Mouse (Mus musculus) forebrain, embryonic 15.5 days (tissue): ENCODE measurements at regions not wholly inside any gene's neighbourhood (a gene's known extent, or its start where the extent isn't known, plus 50 kb on each side); places are given as distances from the start of the nearest gene placed in this dataset.
"Not testable (repeated sequence)": the region's sequence is repeated elsewhere in the genome, so short reads cannot be mapped to it uniquely, and the experiment has no call there.

Source experiments
- ATAC-seq: fragments of 200-750 bp; cut with Nextera tagmentation; replicated peaks from 2 replicates; pipeline ENCODE4 v1.8.0; 2017; ENCODE audit warnings: mild to moderate bottlenecking, moderate TSS enrichment, moderate library complexity
- H3K27ac ChIP-seq: fragments of 300-500 bp; sonication (generic); replicated peaks from 2 replicates; pipeline ENCODE4 v1.5.1; 2015; ENCODE audit warnings: mild to moderate bottlenecking, inconsistent platforms
- H3K27me3 ChIP-seq: fragments of 300-500 bp; sonication (generic); 2 replicates; pipeline ENCODE4 v1.6.1; 2015; ENCODE audit warnings: inconsistent platforms
- H3K36me3 ChIP-seq: fragments of 300-500 bp; sonication (generic); 2 replicates; pipeline ENCODE4 v1.6.1; 2015; ENCODE audit warnings: mild to moderate bottlenecking, inconsistent platforms
- H3K4me1 ChIP-seq: fragments of 300-500 bp; sonication (generic); 2 replicates; pipeline ENCODE4 v1.6.1; 2015; ENCODE audit warnings: inconsistent platforms
- H3K4me2 ChIP-seq: fragments of 300-500 bp; sonication (generic); replicated peaks from 2 replicates; pipeline ENCODE4 v1.6.1; 2015; ENCODE audit warnings: mild to moderate bottlenecking, inconsistent platforms
- H3K4me3 ChIP-seq: fragments of 300-500 bp; sonication (generic); 2 replicates; pipeline ENCODE4 v1.5.1; 2015; ENCODE audit warnings: mild to moderate bottlenecking, inconsistent platforms
- H3K9ac ChIP-seq: fragments of 300-500 bp; sonication (generic); replicated peaks from 2 replicates; pipeline ENCODE4 v1.6.1; 2015; ENCODE audit warnings: mild to moderate bottlenecking, inconsistent platforms
- H3K9me3 ChIP-seq: fragments of 300-500 bp; sonication (generic); 2 replicates; pipeline ENCODE4 v1.6.1; 2016; ENCODE audit warnings: inconsistent platforms
- WGBS: fragments of 180-500 bp; shearing (Covaris S2); methylation state at CpG from one replicate; pipeline ENCODE4 v1.1.7; 2015; ENCODE audit warnings: mixed read lengths; 5-methylcytosine and 5-hydroxymethylcytosine counted together

- H3K4me3 ChIP-seq: no peak overlapping the region
- H3K36me3 ChIP-seq: no peaks in the 10 kb centered on the region
- no peaks in the 10 kb centered on the region for H3K27me3 ChIP-seq
- H3K4me1 ChIP-seq: no peaks in the 10 kb centered on the region
- peak overlapping the region; percentile 66 for H3K27ac ChIP-seq
- 27% methylated on average over 2 of the region's 2 CpGs for whole genome bisulfite sequencing
- no peak overlapping the region for H3K9ac ChIP-seq
- peak; percentile 81 for ATAC-seq
- no peak overlapping the region for H3K4me2 ChIP-seq
- no peaks in the 10 kb centered on the region for H3K9me3 ChIP-seq
Observed at GRCm38 (mm10) chr5:40177982-40178748, 422.9 kb upstream of the Hs3st1 start.

DNA sequence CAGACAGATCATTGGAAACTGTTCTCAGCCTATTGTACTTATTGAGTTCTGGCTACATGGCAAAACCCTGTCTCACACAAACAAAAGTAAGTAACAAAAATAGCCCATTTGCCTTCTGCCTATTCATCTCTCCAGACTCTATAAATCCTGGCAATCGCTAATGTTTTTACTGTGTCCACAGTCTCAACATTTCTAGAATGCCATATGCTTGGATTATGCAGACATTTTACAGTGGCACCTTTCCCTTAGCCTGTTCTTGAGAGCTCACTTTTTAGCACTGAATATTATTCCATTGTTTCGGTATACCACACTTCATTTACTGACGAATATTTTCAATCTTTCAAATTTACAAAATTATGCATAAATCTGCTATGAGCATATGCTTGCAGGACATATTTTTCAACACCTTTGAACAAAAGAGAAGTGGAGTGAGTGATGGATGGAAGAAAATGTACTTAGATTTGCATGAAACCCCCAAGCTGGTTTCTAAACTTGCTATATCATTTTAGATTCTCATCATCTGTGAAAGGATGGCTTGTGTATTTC, 381.5 kb upstream of the Hs3st1 start:
- Histone ChIP-seq H3K36me3 (no peaks in the 10 kb centered on the region), H3K4me2 (no peak overlapping the region), H3K27me3 (no peaks in the 10 kb centered on the region), H3K9ac (no peak overlapping the region), H3K4me3 (no peak overlapping the region), H3K4me1 (no peaks in the 10 kb centered on the region), H3K9me3 (no peaks in the 10 kb centered on the region), H3K27ac (peak overlapping the region; percentile 63)
- WGBS: 73% methylated on average over 3 of the region's 3 CpGs
- peak; percentile 98 for ATAC-seq

DNA sequence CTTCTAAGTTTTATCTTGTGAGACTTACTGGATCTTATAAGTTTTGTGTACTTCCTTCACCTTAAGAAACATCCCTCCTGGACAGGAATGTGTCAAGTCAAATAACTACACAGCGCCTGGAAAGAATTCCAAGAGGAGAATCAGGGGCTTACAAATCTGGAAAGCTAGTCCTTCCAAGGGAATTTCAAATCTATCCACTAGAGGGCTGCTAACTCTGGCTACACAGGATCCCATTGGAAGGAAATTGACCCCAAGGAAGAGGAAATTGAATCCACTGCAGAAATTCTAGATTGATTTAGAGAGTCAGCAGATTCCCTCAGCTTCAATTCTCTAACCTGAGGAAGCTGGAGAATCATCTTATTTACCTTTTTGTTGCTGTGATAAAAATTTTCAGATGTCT, 369.1 kb upstream of the Hs3st1 start:
- WGBS: 70% methylated on average over 1 of the region's 1 CpGs
- Histone ChIP-seq H3K27ac (no peak overlapping the region), H3K4me1 (no peaks in the 10 kb centered on the region), H3K9ac (no peak overlapping the region), H3K36me3 (no peaks in the 10 kb centered on the region), H3K4me2 (no peak overlapping the region), H3K27me3 (no peaks in the 10 kb centered on the region), H3K4me3 (no peak overlapping the region), H3K9me3 (no peaks in the 10 kb centered on the region)
- ATAC-seq: no peak

GRCm38 (mm10) chr5:40116849-40117248, 361.6 kb upstream of the Hs3st1 start:
- Histone ChIP-seq H3K27me3 (no peaks in the 10 kb centered on the region), H3K9ac (no peak overlapping the region), H3K36me3 (no peaks in the 10 kb centered on the region), H3K4me1 (no peaks in the 10 kb centered on the region), H3K4me3 (no peak overlapping the region), H3K27ac (no peak overlapping the region), H3K4me2 (no peak overlapping the region), H3K9me3 (no peaks in the 10 kb centered on the region)
- no peak for ATAC-seq

- H3K36me3 ChIP-seq, H3K9me3 ChIP-seq, H3K4me1 ChIP-seq, H3K4me3 ChIP-seq, H3K27me3 ChIP-seq, H3K27ac ChIP-seq, ATAC-seq, H3K9ac ChIP-seq, H3K4me2 ChIP-seq: not testable (repeated sequence)
- 97% methylated on average over 5 of the region's 5 CpGs for WGBS
Observed at GRCm38 (mm10) chr5:40089576-40089975, 334.3 kb upstream of the Hs3st1 start.

DNA sequence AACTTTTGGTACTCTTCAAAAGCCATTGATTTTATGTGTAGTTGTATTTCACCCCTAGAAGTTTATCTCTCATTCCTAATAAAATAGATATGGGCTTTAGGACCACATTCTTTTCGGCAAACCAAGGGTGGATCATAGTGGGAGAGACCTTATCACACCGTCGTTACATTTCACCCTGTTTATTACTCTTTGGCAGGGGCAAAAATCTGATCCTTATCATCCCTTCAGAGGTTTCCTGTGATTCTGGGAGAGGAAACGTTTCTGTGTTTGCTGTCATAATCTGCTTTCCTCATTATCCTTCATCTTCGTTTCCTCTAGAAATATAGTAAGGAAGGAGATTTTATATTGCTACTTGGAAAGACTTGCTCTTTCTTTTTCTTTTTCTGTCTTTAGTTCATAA, 290.0 kb upstream of the Hs3st1 start:
- 87% methylated on average over 5 of the region's 5 CpGs for WGBS
- no peaks in the 10 kb centered on the region for H3K4me1 ChIP-seq
- H3K4me2 ChIP-seq: no peak overlapping the region
- no peak overlapping the region for H3K27ac ChIP-seq
- H3K27me3 ChIP-seq: no peaks in the 10 kb centered on the region
- H3K9me3 ChIP-seq: no peaks in the 10 kb centered on the region
- no peak for ATAC-seq
- H3K9ac ChIP-seq: no peak overlapping the region
- H3K4me3 ChIP-seq: no peak overlapping the region
- H3K36me3 ChIP-seq: no peaks in the 10 kb centered on the region

DNA sequence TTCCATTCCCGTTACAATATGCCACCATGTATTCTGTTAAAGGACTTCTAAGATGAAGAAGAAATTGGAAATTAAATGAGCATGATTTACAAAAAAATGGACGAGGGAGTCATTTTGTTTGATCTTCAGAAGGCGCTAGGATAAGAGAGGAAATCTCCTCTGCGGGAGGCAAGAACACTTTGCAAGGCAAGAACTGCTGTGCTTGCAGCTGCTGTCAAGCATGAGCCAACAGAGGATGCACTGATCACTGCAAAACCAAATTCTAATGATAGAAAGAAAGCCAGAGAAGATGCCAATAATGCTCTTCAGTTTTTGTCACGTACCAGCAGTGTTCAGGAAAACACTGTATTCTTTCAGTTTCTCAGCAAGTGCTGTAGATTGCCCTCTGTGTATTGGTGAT, 279.2 kb upstream of the Hs3st1 start:
- WGBS: 87% methylated on average over 5 of the region's 5 CpGs
- Histone ChIP-seq H3K27me3 (no peaks in the 10 kb centered on the region), H3K9ac (no peak overlapping the region)

DNA sequence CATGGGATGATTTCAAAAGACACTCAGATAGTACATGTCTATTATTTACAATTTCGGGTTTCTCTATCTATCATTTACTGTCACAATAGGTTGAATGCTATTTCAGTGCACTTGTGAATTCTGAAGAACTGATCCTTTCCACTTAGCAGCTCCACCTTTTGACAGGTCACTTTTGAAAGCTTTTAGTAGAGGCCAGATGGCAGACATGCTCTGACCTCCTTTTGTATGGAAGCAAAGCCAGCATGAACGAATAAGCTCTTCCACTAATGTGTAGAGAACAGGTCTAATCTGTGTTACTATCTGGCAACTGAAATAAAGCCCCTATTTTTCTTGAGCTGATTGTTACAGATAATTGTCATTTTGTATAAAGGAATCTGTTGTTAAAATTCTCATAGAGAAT, 278.4 kb upstream of the Hs3st1 start:
- Histone ChIP-seq H3K9me3 (no peaks in the 10 kb centered on the region), H3K4me1 (no peaks in the 10 kb centered on the region), H3K27me3 (no peaks in the 10 kb centered on the region), H3K9ac (no peak overlapping the region), H3K4me2 (no peak overlapping the region), H3K36me3 (no peaks in the 10 kb centered on the region), H3K27ac (no peak overlapping the region), H3K4me3 (no peak overlapping the region)
- ATAC-seq: no peak
- WGBS: 86% methylated on average over 2 of the region's 2 CpGs

More for the DNA sequence above, 279.2 kb upstream of the Hs3st1 start:
- no peak for ATAC-seq
- no peaks in the 10 kb centered on the region for H3K9me3 ChIP-seq
- H3K4me2 ChIP-seq: no peak overlapping the region
- H3K27ac ChIP-seq: no peak overlapping the region
- H3K4me3 ChIP-seq: no peak overlapping the region
- no peaks in the 10 kb centered on the region for H3K36me3 ChIP-seq
- H3K4me1 ChIP-seq: no peaks in the 10 kb centered on the region

- ATAC-seq: no peak
- H3K9ac ChIP-seq: no peak overlapping the region
- no peaks in the 10 kb centered on the region for H3K4me1 ChIP-seq
- no peaks in the 10 kb centered on the region for H3K27me3 ChIP-seq
- WGBS: 79% methylated on average over 6 of the region's 6 CpGs
- H3K4me2 ChIP-seq: no peak overlapping the region
- no peak overlapping the region for H3K27ac ChIP-seq
- no peak overlapping the region for H3K4me3 ChIP-seq
- no peaks in the 10 kb centered on the region for H3K36me3 ChIP-seq
- no peaks in the 10 kb centered on the region for H3K9me3 ChIP-seq
Observed at GRCm38 (mm10) chr5:40030261-40030660, 275.0 kb upstream of the Hs3st1 start.

DNA sequence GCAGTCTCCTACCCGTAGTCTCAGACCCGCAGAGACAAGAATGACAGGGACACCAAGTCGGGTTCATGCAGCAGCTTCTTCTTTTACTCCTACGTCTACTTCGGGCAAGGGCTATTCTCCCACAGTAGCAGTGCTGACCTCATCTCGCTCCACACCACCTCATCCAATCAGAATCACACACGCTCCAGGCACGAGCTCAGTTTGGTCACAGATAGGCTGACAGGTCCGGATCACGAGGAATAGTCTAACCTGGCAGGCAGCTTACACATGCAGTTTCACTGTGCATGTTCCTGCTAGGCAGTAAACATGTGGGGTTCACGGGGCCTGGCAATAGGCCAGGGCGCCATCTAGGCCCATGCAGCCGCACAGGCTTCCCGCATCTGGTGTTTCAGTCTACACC, 260.7 kb upstream of the Hs3st1 start:
- Histone ChIP-seq H3K4me1 (no peaks in the 10 kb centered on the region), H3K27ac (no peak overlapping the region), H3K27me3 (no peaks in the 10 kb centered on the region), H3K4me3 (no peak overlapping the region), H3K9ac (no peak overlapping the region), H3K4me2 (no peak overlapping the region), H3K9me3 (no peaks in the 10 kb centered on the region), H3K36me3 (no peaks in the 10 kb centered on the region)
- no peak for ATAC-seq
- 88% methylated on average over 14 of the region's 14 CpGs for WGBS

DNA sequence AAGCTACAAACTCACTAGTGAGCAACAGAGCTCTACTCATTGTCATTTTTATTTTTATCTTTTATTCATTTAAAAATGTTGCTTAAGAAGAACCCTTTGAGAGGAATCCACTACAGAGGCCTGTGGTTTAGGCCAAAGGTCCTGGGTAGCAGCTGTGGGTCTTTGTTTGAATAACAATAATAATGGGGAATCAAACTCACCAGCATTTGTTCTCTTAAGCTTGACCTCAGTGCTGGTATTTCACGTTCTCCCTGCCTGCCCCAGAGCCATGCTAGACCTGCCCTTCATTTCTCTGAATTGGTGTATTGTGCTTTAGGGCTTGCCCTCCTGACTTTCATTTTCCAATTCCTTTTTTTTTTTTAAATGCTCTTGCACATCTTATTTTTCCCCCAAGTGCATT, 232.8 kb upstream of the Hs3st1 start:
- no peaks in the 10 kb centered on the region for H3K4me1 ChIP-seq
- no peak overlapping the region for H3K9ac ChIP-seq
- no peaks in the 10 kb centered on the region for H3K9me3 ChIP-seq
- H3K4me3 ChIP-seq: no peak overlapping the region
- H3K27ac ChIP-seq: no peak overlapping the region
- WGBS: 3% methylated on average over 1 of the region's 1 CpGs
- no peaks in the 10 kb centered on the region for H3K36me3 ChIP-seq
- H3K27me3 ChIP-seq: no peaks in the 10 kb centered on the region
- H3K4me2 ChIP-seq: no peak overlapping the region
- ATAC-seq: no peak

DNA sequence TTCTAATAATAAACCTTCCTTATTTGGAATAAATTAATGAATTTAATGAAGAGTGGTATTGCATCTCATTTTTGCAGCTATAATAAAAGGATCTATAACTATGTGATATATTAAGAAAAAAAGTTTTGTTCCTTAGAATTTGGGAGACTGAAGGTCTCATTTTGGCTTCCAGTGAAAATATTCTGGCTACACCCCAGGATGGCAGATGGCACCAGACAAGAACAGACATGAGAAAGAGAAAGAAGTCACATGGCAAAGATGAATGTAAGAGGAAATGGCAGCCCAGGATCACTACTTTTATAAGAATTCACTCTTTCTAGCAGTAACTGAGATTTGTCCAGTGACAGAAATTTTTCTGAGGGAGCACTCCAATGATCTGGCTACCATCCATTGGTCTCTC, 209.1 kb upstream of the Hs3st1 start:
- ATAC-seq: no peak

GRCm38 (mm10) chr5:39960981-39961380, 205.7 kb upstream of the Hs3st1 start:
- WGBS: 28% methylated on average over 4 of the region's 4 CpGs
- Histone ChIP-seq H3K36me3 (no peaks in the 10 kb centered on the region), H3K4me3 (no peak overlapping the region), H3K4me1 (peaks cover 3% of the 10 kb centered on the region; the same call in 1 of the 2 replicates), H3K27me3 (no peaks in the 10 kb centered on the region), H3K4me2 (no peak overlapping the region), H3K9me3 (no peaks in the 10 kb centered on the region), H3K27ac (no peak overlapping the region), H3K9ac (no peak overlapping the region)
- ATAC-seq: peak; percentile 73

More for the DNA sequence above, 209.1 kb upstream of the Hs3st1 start:
- Histone ChIP-seq H3K4me1 (peaks cover 3% of the 10 kb centered on the region; the same call in 1 of the 2 replicates), H3K27ac (no peak overlapping the region), H3K4me3 (no peak overlapping the region), H3K9ac (no peak overlapping the region), H3K36me3 (no peaks in the 10 kb centered on the region), H3K9me3 (no peaks in the 10 kb centered on the region), H3K27me3 (no peaks in the 10 kb centered on the region), H3K4me2 (no peak overlapping the region)
